Mouse (Mus musculus): ENCODE data around the gene Ak5. TPM values are rescaled to one million over a fixed set of nuclear protein-coding genes. Genes with fewer than 3 reads are reported as not detected.

Ak5 gene
- polyA plus RNA-seq, 1 experiment = not detected

GRCm38 (mm10) chr3:152556435-152556834 lies 111.7 kb downstream of the Ak5 start:
- H3K4me1 ChIP-seq (ENCODE audit: control insufficient read depth, insufficient read depth, low read length) = peaks cover 1% of the 10 kb centered on the region; the same call in 1 of the 2 replicates
- no peak for TF ChIP-seq CTCF (IDR thresholded peaks at IDR 0.05; ENCODE audit: control insufficient read depth, insufficient read depth, low read length)
- no peak overlapping the region for H3K27ac ChIP-seq (ENCODE audit: control insufficient read depth, insufficient read depth, low read depth, low read length, poor library complexity)
- 12% methylated on average over 3 of the region's 4 CpGs for WGBS
- no peak overlapping the region for H3K4me3 ChIP-seq (replicated peaks; ENCODE audit: control insufficient read depth, low read depth, low read length)

GRCm38 (mm10) chr3:152555216-152555615 lies 112.9 kb downstream of the Ak5 start:
- Histone ChIP-seq H3K4me1 (ENCODE audit: control insufficient read depth, insufficient read depth, low read length) (peaks cover 1% of the 10 kb centered on the region; the same call in 1 of the 2 replicates), H3K27ac (ENCODE audit: control insufficient read depth, insufficient read depth, low read depth, low read length, poor library complexity) (no peak overlapping the region), H3K4me3 (replicated peaks; ENCODE audit: control insufficient read depth, low read depth, low read length) (no peak overlapping the region)
- no peak for TF ChIP-seq CTCF (IDR thresholded peaks at IDR 0.05; ENCODE audit: control insufficient read depth, insufficient read depth, low read length)
- TF ChIP-seq POLR2A (IDR thresholded peaks at IDR 0.05; ENCODE audit: borderline replicate concordance, control insufficient read depth, low read depth, low read length) = no peak
- WGBS = 76% methylated on average over 7 of the region's 7 CpGs

GRCm38 (mm10) chr3:152554366-152554765 lies 113.8 kb downstream of the Ak5 start:
- Histone ChIP-seq H3K27ac (ENCODE audit: control insufficient read depth, insufficient read depth, low read depth, low read length, poor library complexity) (no peak overlapping the region), H3K4me1 (ENCODE audit: control insufficient read depth, insufficient read depth, low read length) (peaks cover 1% of the 10 kb centered on the region; the same call in 1 of the 2 replicates), H3K4me3 (replicated peaks; ENCODE audit: control insufficient read depth, low read depth, low read length) (no peak overlapping the region)
- no peak for TF ChIP-seq CTCF (IDR thresholded peaks at IDR 0.05; ENCODE audit: control insufficient read depth, insufficient read depth, low read length)
- no peak for TF ChIP-seq POLR2A (IDR thresholded peaks at IDR 0.05; ENCODE audit: borderline replicate concordance, control insufficient read depth, low read depth, low read length)
- 87% methylated on average over 7 of the region's 7 CpGs for WGBS

- Histone ChIP-seq H3K4me1 (ENCODE audit: control insufficient read depth, insufficient read depth, low read length) (peaks cover 1% of the 10 kb centered on the region; the same call in 1 of the 2 replicates), H3K27ac (ENCODE audit: control insufficient read depth, insufficient read depth, low read depth, low read length, poor library complexity) (no peak overlapping the region), H3K4me3 (replicated peaks; ENCODE audit: control insufficient read depth, low read depth, low read length) (no peak overlapping the region)
- 84% methylated on average over 8 of the region's 8 CpGs for WGBS
- TF ChIP-seq POLR2A (IDR thresholded peaks at IDR 0.05; ENCODE audit: borderline replicate concordance, control insufficient read depth, low read depth, low read length) (no peak), CTCF (IDR thresholded peaks at IDR 0.05; ENCODE audit: control insufficient read depth, insufficient read depth, low read length) (no peak)
Measured at GRCm38 (mm10) chr3:152552641-152553040, 115.5 kb downstream of the Ak5 start.

GRCm38 (mm10) chr3:152550528-152551115 lies 117.5 kb downstream of the Ak5 start:
- 77% methylated on average over 7 of the region's 7 CpGs for WGBS
- TF ChIP-seq POLR2A (IDR thresholded peaks at IDR 0.05; ENCODE audit: borderline replicate concordance, control insufficient read depth, low read depth, low read length) = no peak
- H3K4me1 ChIP-seq (ENCODE audit: control insufficient read depth, insufficient read depth, low read length) = peaks cover 1% of the 10 kb centered on the region; the same call in 1 of the 2 replicates
- no peak overlapping the region for H3K4me3 ChIP-seq (replicated peaks; ENCODE audit: control insufficient read depth, low read depth, low read length)
- H3K27ac ChIP-seq (ENCODE audit: control insufficient read depth, insufficient read depth, low read depth, low read length, poor library complexity) = no peak overlapping the region

GRCm38 (mm10) chr3:152550031-152550430 lies 118.1 kb downstream of the Ak5 start:
- no peak overlapping the region for H3K27ac ChIP-seq (ENCODE audit: control insufficient read depth, insufficient read depth, low read depth, low read length, poor library complexity)
- no peak overlapping the region for H3K4me3 ChIP-seq (replicated peaks; ENCODE audit: control insufficient read depth, low read depth, low read length)
- H3K4me1 ChIP-seq (ENCODE audit: control insufficient read depth, insufficient read depth, low read length) = no peaks in the 10 kb centered on the region; the same call in 1 of the 2 replicates
- TF ChIP-seq POLR2A (IDR thresholded peaks at IDR 0.05; ENCODE audit: borderline replicate concordance, control insufficient read depth, low read depth, low read length) (no peak), CTCF (IDR thresholded peaks at IDR 0.05; ENCODE audit: control insufficient read depth, insufficient read depth, low read length) (no peak)

- WGBS = 76% methylated on average over 3 of the region's 3 CpGs
- Histone ChIP-seq H3K27ac (ENCODE audit: control insufficient read depth, insufficient read depth, low read depth, low read length, poor library complexity) (no peak overlapping the region), H3K4me3 (replicated peaks; ENCODE audit: control insufficient read depth, low read depth, low read length) (no peak overlapping the region), H3K4me1 (ENCODE audit: control insufficient read depth, insufficient read depth, low read length) (no peaks in the 10 kb centered on the region)
- TF ChIP-seq POLR2A (IDR thresholded peaks at IDR 0.05; ENCODE audit: borderline replicate concordance, control insufficient read depth, low read depth, low read length) (no peak), CTCF (IDR thresholded peaks at IDR 0.05; ENCODE audit: control insufficient read depth, insufficient read depth, low read length) (no peak)
Measured at GRCm38 (mm10) chr3:152544921-152545320, 123.2 kb downstream of the Ak5 start.

GRCm38 (mm10) chr3:152542298-152542697 lies 125.9 kb downstream of the Ak5 start:
- TF ChIP-seq CTCF (IDR thresholded peaks at IDR 0.05; ENCODE audit: control insufficient read depth, insufficient read depth, low read length) (no peak), POLR2A (IDR thresholded peaks at IDR 0.05; ENCODE audit: borderline replicate concordance, control insufficient read depth, low read depth, low read length) (no peak)
- Histone ChIP-seq H3K27ac (ENCODE audit: control insufficient read depth, insufficient read depth, low read depth, low read length, poor library complexity) (no peak overlapping the region), H3K4me1 (ENCODE audit: control insufficient read depth, insufficient read depth, low read length) (no peaks in the 10 kb centered on the region), H3K4me3 (replicated peaks; ENCODE audit: control insufficient read depth, low read depth, low read length) (no peak overlapping the region)
- 89% methylated on average over 5 of the region's 5 CpGs for WGBS

- Histone ChIP-seq H3K4me1 (ENCODE audit: control insufficient read depth, insufficient read depth, low read length) (no peaks in the 10 kb centered on the region), H3K27ac (ENCODE audit: control insufficient read depth, insufficient read depth, low read depth, low read length, poor library complexity) (no peak overlapping the region), H3K4me3 (replicated peaks; ENCODE audit: control insufficient read depth, low read depth, low read length) (no peak overlapping the region)
- 65% methylated on average over 5 of the region's 5 CpGs for WGBS
- TF ChIP-seq CTCF (IDR thresholded peaks at IDR 0.05; ENCODE audit: control insufficient read depth, insufficient read depth, low read length) = no peak
- no peak for TF ChIP-seq POLR2A (IDR thresholded peaks at IDR 0.05; ENCODE audit: borderline replicate concordance, control insufficient read depth, low read depth, low read length)
Measured at GRCm38 (mm10) chr3:152530344-152530743, 137.8 kb downstream of the Ak5 start.
